Mouse (Mus musculus): Measurements from ENCODE around the gene Gabra2.

The Gabra2 gene

DNA sequence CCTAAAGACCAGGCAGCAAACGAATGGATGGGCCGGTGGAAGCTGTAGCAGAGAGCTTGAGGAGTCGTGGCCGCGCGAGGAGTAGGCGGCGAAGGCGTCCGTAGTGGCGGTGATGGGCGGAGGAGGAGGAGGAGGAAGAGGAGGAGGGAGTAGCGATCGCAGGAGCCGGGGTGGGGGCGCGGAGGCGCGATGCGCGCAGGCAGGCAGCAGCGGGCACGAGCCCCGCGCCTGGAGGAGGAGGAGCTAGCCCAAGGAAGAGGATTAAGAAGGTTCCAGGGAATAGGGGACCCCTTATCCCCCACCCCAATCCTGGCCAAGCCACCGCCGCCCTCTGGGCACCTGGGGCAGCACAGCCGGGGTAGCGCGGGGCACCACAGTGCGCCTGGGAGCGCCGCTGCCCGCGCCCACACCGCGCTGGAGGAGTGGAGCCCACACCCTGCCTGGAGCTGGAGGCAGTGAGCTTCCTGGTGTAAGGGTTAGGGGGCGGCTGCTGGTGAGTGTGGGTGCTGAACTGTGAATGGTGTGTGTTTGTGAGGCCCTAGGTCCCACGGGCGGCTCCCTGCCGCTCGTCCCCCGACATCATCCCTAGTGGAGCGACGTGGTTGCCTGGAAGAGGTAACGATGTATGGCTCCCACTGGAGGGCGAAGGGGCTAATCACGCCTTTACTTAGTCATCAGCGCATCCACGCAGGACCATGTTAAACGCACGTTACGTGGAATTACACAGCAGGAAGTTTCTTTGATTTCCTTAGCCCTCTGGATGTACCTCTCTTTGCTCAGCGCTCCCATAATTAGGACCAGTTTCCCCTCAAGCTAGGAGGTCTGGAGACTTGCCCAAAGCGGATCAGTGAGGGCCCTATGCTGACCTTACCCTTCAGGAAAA lies at the start of gene Gabra2:
TSS of gene Gabra2 (minus strand) at position 125 of the 883 bp plus-strand sequence.
- WGBS = under 1% methylated on average over 55 of the region's 55 CpGs

DNA sequence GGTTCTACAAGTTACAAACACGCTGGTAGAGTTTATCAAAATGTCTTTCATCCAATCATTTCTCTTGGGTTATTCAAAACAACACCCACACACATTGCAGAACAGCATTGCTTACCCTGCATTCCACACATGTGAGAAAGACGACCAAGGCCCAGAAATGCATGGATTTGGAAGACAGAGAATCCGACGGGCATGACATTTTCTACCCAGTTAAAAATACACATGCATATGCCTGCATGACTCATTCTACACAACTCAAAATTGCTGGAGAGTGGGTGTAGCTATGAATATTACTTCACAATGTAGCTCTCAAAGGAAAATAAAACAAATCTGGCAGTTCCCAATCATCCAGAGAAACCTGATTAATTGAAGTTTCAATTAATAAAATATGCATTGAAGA lies 41.0 kb upstream of the Gabra2 start:
- 38% methylated on average over 4 of the region's 4 CpGs for WGBS

DNA sequence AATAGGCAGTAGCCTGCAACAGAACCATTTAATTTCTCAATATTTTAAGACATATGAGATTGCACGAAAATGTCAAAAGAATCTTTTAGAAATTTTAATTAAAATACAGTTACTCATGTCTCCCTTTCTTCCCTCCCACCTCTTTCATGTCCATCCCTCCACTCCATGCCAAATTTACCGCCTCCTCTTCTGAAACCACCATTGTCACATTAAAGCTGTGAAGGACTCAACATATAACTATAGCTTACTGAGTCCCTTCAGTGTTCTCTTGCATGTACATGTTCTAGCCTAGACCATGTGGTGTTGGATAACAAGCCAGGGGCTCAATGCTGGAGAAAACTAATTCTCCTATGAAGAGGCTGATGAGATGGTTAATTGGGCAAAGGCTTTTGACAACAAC lies 40.2 kb upstream of the Gabra2 start:
- 65% methylated on average over 2 of the region's 2 CpGs for whole genome bisulfite sequencing

DNA sequence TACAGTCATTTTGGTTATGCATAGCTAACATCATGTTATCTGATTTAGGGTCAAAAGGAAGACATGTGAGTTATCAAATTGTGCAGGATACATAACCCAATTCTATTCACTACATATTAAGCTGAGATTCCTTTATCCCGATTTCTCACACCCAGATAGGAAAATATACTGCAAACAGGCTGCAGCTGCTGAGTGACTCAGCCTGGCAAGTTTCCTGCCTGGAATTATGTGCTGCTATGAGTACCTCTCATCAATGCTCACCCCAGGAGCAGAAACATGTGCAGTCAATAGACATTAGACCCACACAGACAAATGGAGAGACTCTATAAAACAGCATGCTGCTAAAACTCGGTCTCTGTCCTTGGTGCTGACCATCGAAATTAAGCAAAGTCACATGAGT lies 32.1 kb upstream of the Gabra2 start:
- 58% methylated on average over 3 of the region's 3 CpGs for WGBS

DNA sequence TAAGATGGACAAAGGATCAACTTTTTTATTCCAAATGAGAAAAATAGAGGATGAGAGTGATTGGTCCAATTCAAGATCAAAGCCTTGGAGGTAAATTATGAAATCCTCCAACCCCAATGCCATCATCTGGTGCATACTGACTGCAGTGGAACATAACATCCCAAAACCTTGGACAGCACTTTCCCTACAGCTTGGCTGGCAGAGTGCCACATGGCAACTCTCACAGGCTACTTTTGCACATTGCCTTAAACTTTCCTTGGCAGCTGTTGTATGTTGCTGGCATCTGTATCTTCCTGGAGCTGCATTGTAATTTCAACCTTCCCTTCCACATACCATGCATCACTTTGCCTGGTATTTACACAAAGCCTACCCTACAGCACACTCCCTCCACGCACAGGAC lies 19.6 kb upstream of the Gabra2 start:
- WGBS = 51% methylated on average over 1 of the region's 1 CpGs

DNA sequence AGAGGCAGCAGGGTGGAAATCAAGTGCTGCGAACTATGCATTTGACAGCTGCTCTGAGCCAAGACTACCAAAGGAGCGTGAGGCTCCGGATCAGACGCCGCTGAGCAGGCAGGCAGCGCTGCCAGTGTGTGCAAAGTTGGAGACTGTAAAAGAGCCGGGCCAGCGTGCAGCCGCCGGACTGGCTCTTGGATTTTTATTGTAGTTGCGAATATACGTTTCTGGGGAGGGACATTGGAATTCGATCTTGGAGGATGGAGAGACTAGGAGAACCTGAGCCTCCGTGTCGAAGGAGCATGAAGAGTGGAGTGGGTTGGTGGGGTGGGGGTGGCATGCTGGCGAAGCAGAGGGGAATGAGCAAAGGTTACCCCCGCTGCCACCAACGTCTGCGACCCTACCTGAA lies 469 bp downstream of the Gabra2 start:
- WGBS = 2% methylated on average over 19 of the region's 19 CpGs

DNA sequence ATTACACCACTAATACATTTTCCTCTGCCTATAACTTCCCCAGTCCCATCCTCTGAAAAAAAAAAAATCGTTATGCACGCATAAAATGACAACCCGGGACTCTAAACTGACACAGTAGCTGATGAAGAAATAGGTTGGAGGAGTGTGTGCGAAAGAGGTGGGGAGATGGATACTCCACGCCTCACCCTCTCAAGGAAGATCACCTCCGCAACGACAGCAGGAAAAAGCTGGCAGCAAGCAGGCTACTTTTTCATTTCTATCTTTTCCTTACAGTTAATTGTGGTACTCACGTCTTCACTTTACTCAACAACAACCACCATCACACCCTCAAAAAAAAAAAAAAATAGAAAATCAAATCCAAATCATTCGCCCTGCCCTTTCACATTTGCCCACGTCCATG lies 873 bp downstream of the Gabra2 start:
- 8% methylated on average over 10 of the region's 10 CpGs for WGBS

DNA sequence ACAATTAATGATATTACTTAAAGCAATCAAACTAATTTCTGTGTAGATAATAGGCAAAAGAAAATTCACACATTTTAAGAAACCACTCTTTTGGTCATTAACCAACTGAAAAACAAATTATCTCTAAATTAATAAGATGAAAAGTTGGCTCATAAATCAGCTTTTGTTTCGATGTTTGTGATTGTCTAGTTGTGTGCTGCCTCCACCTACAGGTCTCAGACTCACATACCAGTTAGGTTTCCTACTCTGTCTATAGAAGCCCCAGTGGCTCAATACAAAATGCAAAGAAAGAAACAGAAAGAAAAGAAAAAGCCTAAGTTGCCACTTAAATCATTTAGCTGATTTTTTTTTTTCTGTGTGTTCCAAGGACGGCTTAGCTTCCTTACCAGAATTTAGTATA lies 1.8 kb downstream of the Gabra2 start:
- WGBS = 44% methylated on average over 2 of the region's 2 CpGs

DNA sequence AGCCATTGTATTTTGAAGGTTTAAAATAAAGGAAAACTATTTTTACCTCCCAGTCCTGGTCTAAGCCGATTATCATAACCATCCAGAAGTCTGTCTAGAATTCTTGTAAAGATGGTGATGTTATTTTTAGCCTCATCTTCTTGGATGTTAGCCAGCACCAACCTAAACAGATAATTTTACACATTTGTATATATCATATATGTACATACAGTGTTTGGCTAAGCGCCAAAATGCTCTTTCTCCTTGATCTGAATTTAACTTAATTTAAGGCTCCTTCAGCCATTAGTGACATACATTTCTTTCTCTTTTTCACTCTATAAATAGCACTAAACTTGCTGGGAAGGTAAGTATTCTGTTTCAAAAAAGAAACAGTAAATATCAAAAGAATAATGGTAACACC lies 3.7 kb downstream of the Gabra2 start:
- WGBS = 53% methylated on average over 2 of the region's 2 CpGs

- WGBS = 46% methylated on average over 5 of the region's 5 CpGs
These were observed 16.8 kb downstream of the Gabra2 start for GRCm38 (mm10) chr5:71078861-71079260.

DNA sequence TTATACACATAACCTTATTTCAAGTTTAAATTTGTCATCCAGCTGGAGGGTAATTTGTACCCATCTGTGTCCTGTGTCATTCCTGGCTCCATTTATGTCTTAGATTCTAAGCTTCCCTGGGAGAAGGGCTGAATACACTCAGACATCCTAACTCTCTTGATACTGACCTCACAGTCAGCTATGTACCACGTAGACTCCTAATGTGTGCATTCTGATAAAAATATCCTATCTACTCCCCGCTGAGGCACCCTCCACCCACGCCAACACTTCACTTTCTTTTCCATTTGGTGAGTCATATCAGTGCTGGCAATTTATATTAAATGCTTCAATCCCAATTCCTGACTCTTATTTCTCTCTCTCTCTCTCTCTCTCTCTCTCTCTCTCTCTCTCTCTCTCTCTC lies 34.0 kb downstream of the Gabra2 start:
- WGBS = 34% methylated on average over 3 of the region's 3 CpGs

GRCm38 (mm10) chr5:71058047-71058446 lies 37.6 kb downstream of the Gabra2 start:
- WGBS = 43% methylated on average over 7 of the region's 7 CpGs

- WGBS = 63% methylated on average over 3 of the region's 3 CpGs
These were observed 58.3 kb downstream of the Gabra2 start for GRCm38 (mm10) chr5:71037352-71037751.

DNA sequence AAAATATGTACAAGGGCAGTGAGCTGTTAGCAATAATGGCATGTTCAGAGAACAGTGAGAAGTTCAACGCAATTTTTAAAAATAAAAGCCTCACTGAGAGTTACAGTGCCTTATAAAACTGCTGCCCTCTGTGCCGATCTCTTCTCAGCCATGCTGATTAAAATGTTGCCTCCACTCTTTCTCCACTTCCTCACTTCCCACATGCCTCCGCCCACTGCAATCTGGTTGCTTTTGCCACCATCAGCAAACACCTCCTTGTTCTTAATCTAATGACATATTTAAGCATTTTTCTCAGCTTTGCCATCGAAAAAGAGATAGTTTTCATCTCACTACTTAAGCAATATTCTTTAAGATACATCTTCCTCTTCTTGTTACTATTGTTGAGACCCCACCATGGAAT lies 69.7 kb downstream of the Gabra2 start:
- 54% methylated on average over 4 of the region's 4 CpGs for WGBS

- WGBS = 81% methylated on average over 2 of the region's 2 CpGs
These were observed 83.9 kb downstream of the Gabra2 start for GRCm38 (mm10) chr5:71011751-71012150.

DNA sequence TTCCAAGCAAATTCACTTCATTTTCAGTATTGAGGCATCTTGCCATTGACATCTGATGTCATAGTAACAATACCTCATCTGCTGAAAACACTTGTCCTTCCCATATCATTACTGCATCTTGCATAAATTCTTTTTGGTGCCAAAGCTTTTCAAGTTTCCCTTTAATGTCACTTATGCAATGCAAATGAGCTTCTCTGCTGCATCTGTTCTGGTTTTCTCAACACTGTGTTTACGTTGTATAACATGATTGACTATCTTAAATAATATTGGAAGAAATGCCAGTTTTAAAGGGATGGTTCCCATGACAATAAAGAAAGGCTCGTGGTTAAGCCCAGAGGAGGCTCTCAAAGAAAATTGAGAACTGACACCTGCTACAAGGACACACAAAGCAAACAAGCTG lies 84.4 kb downstream of the Gabra2 start:
- WGBS = 26% methylated on average over 2 of the region's 2 CpGs

GRCm38 (mm10) chr5:71010797-71011196 lies 84.9 kb downstream of the Gabra2 start:
- WGBS = 51% methylated on average over 3 of the region's 3 CpGs

- WGBS = 40% methylated on average over 13 of the region's 13 CpGs
These were observed 99.9 kb downstream of the Gabra2 start for GRCm38 (mm10) chr5:70995617-70996325.

- 40% methylated on average over 2 of the region's 2 CpGs for WGBS
These were observed 102.4 kb downstream of the Gabra2 start for GRCm38 (mm10) chr5:70993281-70993680.

DNA sequence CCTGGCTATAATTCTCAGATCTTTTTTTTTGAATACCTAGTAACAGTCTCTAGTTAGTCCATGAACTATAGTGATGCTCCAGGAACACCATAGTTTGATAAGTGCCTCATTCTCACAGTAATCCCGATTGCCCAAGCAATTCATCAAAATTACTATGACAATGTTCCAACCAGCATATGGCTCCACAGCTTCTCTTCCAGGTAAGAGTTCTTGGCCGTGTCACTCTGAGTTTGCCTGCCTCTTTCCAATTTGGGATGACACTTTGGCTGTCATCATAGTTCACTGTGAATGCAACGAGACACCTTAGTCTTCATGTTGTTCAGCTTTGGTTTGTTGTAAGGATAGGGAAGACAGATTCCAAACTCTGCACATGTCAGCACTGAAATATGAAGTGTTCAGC lies 104.8 kb downstream of the Gabra2 start:
- WGBS = 77% methylated on average over 3 of the region's 3 CpGs
